Mouse (Mus musculus) limb, embryonic 15.5 days (tissue): ENCODE measurements around the gene Ugt1a6a. TPM values are rescaled to one million over a fixed set of nuclear protein-coding genes. Genes with fewer than 3 reads are reported as not detected.
"Not testable (repeated sequence)": the region's sequence is repeated elsewhere in the genome, so short reads cannot be mapped to it uniquely, and the experiment has no call there.

Source experiments
- ATAC-seq: fragments of 200-750 bp; cut with Nextera tagmentation; 2 replicates; pipeline ENCODE4 v1.8.0; 2017; ENCODE audit warnings: low read depth, moderate TSS enrichment; ENCODE audit not compliant: insufficient number of reproducible peaks, low FRiP score, low TSS enrichment
- H3K27ac ChIP-seq: fragments of 300-500 bp; sonication (generic); 2 replicates; pipeline ENCODE4 v1.5.1; 2015; ENCODE audit warnings: moderate library complexity, mild to moderate bottlenecking, inconsistent platforms
- H3K27me3 ChIP-seq: fragments of 300-500 bp; sonication (generic); 2 replicates; pipeline ENCODE4 v1.6.1; 2015; ENCODE audit warnings: inconsistent platforms
- H3K36me3 ChIP-seq: fragments of 300-500 bp; sonication (generic); 2 replicates; pipeline ENCODE4 v1.6.1; 2015; ENCODE audit warnings: inconsistent platforms
- H3K4me1 ChIP-seq: fragments of 300-500 bp; sonication (generic); 2 replicates; pipeline ENCODE4 v1.6.1; 2015; ENCODE audit warnings: inconsistent platforms
- H3K4me2 ChIP-seq: fragments of 300-500 bp; sonication (generic); 2 replicates; pipeline ENCODE4 v1.6.1; 2015; ENCODE audit warnings: mild to moderate bottlenecking, inconsistent platforms
- H3K4me3 ChIP-seq: fragments of 300-500 bp; sonication (generic); 2 replicates; pipeline ENCODE4 v1.5.1; 2015; ENCODE audit warnings: mild to moderate bottlenecking, inconsistent platforms
- H3K9ac ChIP-seq: fragments of 300-500 bp; sonication (generic); 2 replicates; pipeline ENCODE4 v1.6.1; 2015; ENCODE audit warnings: inconsistent platforms
- H3K9me3 ChIP-seq: fragments of 300-500 bp; sonication (generic); 2 replicates; pipeline ENCODE4 v1.6.1; 2016; ENCODE audit warnings: inconsistent platforms
- WGBS: fragments of 180-500 bp; shearing (Covaris S2); methylation state at CpG from one replicate; pipeline ENCODE4 v1.1.7; 2015; 5-methylcytosine and 5-hydroxymethylcytosine counted together
- polyA plus RNA-seq: library from polyadenylated mRNA; unstranded; fragments of >200 nt; fragmentation: Nextera tagmentation; extraction: Ambion mirVana; gene quantifications from 2 replicates; pipeline ENCODE4 v1.2.1, GENCODE M21; 2015

The Ugt1a6a gene
- polyA plus RNA-seq, 1 experiment from 2014 or later: 7.5 TPM

DNA sequence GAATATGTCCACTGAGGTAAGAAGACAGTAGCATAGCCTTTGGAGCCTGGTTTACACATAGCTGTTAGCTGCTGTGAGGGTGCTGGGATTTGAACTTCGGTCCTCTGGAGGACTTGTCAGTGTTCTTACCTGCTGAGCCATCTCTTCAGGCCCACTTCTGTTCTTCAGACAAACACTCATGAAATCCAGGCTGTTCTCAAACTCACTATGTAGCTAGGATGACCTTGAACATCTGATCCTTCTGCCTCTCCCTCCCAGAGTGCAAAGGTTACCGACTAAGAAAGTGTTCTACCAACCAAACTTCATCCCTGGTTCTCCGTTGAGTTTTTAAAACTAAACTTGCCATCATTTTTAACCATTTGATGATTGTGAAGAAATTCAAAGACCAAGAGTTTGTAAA lies 2.7 kb downstream of the Ugt1a6a start:
- Histone ChIP-seq H3K9ac (no peak overlapping the region), H3K36me3 (no peaks in the 10 kb centered on the region), H3K9me3 (no peaks in the 10 kb centered on the region), H3K4me1 (peaks cover 9% of the 10 kb centered on the region; the same call in 1 of the 2 replicates), H3K4me2 (no peak overlapping the region), H3K4me3 (no peak overlapping the region), H3K27ac (no peak overlapping the region), H3K27me3 (no peaks in the 10 kb centered on the region)
- ATAC-seq: no peak
- 84% methylated on average over 3 of the region's 3 CpGs for WGBS

DNA sequence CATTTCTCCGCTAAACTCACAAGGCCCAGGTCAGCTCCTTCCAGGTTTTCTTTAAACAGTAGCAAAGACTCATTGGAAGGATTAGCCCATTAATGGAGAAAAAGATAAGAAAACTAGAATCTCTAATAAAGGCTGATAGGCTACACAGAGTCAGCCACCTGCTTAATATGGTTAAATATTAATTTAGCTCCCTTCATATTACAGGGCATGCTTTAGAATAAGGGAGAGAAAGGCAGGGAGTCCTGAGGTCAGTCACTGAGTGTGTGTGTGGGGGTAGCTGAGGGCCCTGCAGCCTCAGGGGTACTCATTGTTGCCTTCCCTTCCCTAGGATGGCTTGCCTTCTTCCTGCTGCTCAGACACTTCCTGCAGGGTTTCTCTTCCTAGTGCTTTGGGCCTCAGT lies 3.5 kb downstream of the Ugt1a6a start:
- Histone ChIP-seq H3K27ac (no peak overlapping the region), H3K9ac (no peak overlapping the region), H3K4me3 (no peak overlapping the region), H3K27me3 (no peaks in the 10 kb centered on the region), H3K4me2 (no peak overlapping the region), H3K36me3 (no peaks in the 10 kb centered on the region), H3K9me3 (no peaks in the 10 kb centered on the region), H3K4me1 (peaks cover 9% of the 10 kb centered on the region; the same call in 1 of the 2 replicates)
- WGBS: 91% methylated on average over 1 of the region's 1 CpGs
- ATAC-seq: no peak

DNA sequence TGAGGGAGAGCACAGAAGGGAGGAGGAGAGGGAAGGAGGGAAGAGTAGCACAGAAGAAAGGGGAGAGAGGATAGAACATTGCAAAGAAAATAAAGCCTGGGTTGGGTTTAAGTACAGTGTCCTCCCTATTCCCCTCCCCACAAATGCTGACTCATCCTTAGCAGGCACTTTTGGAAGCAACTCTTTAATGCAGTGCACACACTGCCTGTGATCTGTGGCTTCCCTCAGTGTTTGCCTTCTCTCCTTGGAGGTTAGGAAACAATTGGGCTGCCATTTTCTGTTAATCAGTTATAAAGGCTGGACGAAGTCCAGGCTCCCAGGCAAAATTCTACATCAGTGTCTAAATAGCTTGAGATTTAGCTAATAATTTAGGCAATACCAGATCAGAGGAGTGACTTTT lies 5.9 kb downstream of the Ugt1a6a start:
- ATAC-seq, H3K4me3 ChIP-seq, H3K27ac ChIP-seq, H3K27me3 ChIP-seq, H3K9ac ChIP-seq, H3K9me3 ChIP-seq, H3K4me1 ChIP-seq, H3K4me2 ChIP-seq, H3K36me3 ChIP-seq: not testable (repeated sequence)
- 73% methylated on average over 1 of the region's 1 CpGs for WGBS

DNA sequence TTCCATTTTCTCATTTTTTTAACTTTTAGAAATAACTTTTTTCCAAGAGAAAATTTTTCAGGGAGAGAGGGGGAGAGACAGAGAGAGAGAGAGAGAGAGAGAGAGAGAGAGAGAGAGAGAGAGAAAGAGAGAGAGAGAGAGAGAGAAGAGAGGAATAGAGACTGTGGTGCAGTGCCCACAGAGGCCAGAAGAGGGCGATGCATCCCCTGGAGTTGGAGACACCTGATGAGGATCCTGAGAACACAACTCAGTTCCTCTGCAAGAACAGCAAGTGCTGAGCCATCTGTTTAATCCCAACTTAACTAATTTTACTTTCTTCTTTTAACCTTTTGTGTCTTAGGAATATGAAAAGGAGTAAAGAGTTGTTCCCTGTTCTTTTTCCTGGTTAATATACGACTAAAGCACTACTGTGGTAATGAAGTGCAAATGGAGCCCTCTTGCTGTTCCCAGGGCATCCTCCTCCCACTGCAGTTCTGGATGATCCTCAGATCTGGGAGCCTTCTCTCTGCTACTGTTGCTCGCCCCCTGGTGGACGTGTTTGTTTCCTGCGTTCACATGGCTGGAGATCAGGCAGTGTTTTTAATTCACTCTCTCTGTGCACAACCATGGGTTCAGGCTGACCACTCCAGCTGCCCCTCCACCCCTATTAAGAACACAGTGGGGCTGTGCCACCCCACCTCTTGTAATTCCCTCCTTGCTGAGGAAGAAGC lies 9.5 kb downstream of the Ugt1a6a start:
- not testable (repeated sequence) for ATAC-seq

DNA sequence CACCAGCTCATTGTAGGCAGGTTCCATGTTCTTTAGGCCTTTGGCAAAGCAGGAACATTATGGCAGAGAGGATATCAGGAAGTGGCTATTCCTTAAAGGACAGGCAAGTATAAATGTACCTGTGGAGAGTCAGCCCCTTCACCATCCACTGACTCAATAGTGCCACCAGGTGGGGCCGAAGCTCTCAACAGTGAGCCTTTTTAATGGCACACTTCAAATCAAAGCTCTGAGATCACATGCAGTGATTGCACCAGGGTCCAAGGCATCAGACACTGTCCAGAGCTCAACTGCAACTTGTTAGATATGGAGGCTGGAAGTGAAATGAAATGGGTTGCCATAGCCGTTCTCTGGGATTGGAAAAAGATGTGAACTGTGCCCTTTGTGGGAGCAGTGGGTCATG lies 10.7 kb downstream of the Ugt1a6a start:
- H3K9me3 ChIP-seq, H3K27ac ChIP-seq, H3K4me3 ChIP-seq, H3K4me1 ChIP-seq, H3K4me2 ChIP-seq, H3K27me3 ChIP-seq, H3K36me3 ChIP-seq, H3K9ac ChIP-seq, ATAC-seq: not testable (repeated sequence)
- WGBS: 62% methylated on average over 2 of the region's 2 CpGs

More for the DNA sequence above, 9.5 kb downstream of the Ugt1a6a start:
- not testable (repeated sequence) for H3K27me3 ChIP-seq, H3K27ac ChIP-seq, H3K36me3 ChIP-seq, H3K4me1 ChIP-seq, H3K4me2 ChIP-seq, H3K9ac ChIP-seq, H3K9me3 ChIP-seq, H3K4me3 ChIP-seq
- 2% methylated on average over 5 of the region's 5 CpGs for WGBS

DNA sequence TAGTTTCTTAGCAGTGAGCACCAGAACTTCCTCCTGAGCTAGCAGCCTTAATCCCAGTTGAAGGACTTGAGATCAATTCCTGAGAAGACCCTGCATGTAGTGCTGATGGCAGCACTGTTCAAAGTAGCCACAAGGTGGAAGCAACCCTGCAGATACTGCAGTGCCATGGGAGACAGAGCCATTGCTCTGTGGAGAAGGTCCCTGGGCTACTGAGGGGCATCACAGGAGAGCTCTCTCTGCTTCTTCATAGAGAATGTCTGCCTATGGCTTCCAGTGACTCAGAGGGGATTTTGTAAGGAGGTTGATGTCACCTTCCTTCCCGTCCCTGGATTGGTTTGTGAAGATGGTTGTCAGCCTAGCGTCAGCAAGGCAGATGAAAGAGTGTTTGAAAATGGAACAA lies 15.5 kb downstream of the Ugt1a6a start:
- H3K4me3 ChIP-seq, H3K4me2 ChIP-seq, H3K36me3 ChIP-seq, H3K27ac ChIP-seq, H3K27me3 ChIP-seq, H3K4me1 ChIP-seq, H3K9ac ChIP-seq, ATAC-seq, H3K9me3 ChIP-seq: not testable (repeated sequence)
- WGBS: 71% methylated on average over 2 of the region's 2 CpGs

DNA sequence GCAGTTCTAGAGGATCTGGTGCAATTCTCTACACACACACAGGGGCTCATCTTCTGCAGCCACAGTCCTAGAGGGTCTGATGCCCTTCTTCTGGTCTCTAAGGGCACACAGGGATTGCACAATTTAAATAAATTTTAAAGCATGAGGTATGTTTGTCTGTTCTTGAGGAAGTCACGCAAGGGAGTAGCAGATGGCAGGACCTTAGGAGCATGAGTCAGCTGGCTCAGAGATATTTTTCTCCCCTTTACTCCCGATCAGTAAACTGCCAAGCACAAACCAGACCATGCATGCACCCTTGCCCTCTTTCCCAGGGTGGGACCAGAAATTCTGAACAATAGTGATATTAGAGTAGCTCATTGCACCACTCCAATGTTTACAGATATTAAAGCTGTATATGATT lies 23.8 kb downstream of the Ugt1a6a start:
- H3K4me3 ChIP-seq: no peak overlapping the region
- WGBS: 78% methylated on average over 2 of the region's 2 CpGs
- H3K9me3 ChIP-seq: no peaks in the 10 kb centered on the region
- H3K9ac ChIP-seq: no peak overlapping the region
- no peak for ATAC-seq
- H3K4me1 ChIP-seq: no peaks in the 10 kb centered on the region
- no peaks in the 10 kb centered on the region for H3K27me3 ChIP-seq
- H3K27ac ChIP-seq: no peak overlapping the region
- H3K4me2 ChIP-seq: no peak overlapping the region
- H3K36me3 ChIP-seq: no peaks in the 10 kb centered on the region

DNA sequence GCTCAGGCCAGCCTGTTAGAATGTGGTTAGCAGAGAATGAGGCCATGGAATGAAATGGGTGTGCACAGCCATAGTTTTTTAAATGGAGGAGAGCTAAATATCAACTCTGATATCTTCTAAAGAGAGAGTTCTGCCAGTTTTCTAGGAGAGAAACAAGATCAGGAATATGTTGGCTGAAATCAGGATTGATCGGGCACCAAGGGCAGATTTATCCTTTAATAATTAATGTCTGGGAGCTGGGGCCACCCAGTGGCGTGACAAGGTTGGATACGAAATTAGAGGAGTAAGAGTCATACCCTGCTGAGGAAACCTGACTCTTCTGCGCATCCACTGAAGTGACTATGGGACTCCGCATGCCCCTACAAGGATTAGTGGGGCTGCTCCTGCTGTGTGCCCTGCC lies 31.1 kb downstream of the Ugt1a6a start, which contains the start of gene Ugt1a5:
Gene Ugt1a5 (plus strand): TSS at position 302 of the 400 bp plus-strand sequence.
- no peak for ATAC-seq
- H3K4me3 ChIP-seq: no peak within 1 kb of the TSS

DNA sequence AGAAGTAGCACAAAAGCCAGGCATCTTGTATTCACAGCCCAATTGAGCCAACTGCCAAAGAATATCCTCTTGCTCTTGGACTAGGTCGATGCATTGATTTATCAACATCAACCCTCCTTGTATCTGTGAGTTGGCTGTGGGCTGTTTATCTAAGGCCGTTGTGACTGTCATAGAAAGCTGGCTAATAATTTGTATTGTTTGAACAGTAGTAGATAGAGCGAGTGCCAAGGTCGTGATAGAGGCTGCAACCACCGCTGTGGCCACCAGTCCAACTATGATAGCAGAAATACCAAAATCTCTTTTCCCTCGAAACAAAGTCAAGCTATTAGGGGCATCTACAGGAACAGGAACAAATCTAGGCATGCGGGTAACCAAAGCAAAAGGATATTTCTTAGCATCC lies 37.6 kb downstream of the Ugt1a6a start:
- not testable (repeated sequence) for H3K4me1 ChIP-seq, H3K36me3 ChIP-seq, H3K9me3 ChIP-seq, H3K27me3 ChIP-seq, H3K4me3 ChIP-seq, H3K9ac ChIP-seq, H3K4me2 ChIP-seq, H3K27ac ChIP-seq, ATAC-seq
- 79% methylated on average over 7 of the region's 7 CpGs for WGBS

More for the DNA sequence above, 31.1 kb downstream of the Ugt1a6a start, which contains the start of gene Ugt1a5:
- WGBS: 75% methylated on average over 5 of the region's 5 CpGs
- H3K4me2 ChIP-seq: no peak within 1 kb of the TSS
- no peaks in the 10 kb centered on the region for H3K27me3 ChIP-seq
- no peaks in the 10 kb centered on the region for H3K4me1 ChIP-seq
- H3K36me3 ChIP-seq: no peaks in the 10 kb centered on the region
- no peak within 1 kb of the TSS for H3K27ac ChIP-seq
- H3K9me3 ChIP-seq: no peaks in the 10 kb centered on the region
- no peak within 1 kb of the TSS for H3K9ac ChIP-seq

DNA sequence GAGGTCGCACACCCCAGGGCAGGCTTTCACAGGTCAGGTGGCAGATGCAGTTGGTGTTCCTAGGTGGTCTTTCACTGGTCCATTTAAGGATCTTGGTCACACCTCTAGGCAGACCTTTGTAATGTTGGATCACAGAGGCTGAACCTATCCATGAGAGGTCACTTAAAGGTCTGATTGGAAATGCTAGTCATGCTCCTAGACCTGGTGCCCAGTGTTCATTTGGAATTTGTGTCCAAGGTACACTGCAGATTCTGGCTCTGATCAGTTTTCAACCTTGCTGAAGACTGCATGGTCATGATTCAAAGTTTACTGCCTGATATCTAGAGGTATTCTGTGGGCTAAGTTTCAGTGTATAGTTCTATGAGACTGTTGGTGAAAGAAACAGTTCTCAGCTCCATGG lies 45.0 kb downstream of the Ugt1a6a start:
- Histone ChIP-seq H3K27me3 (no peaks in the 10 kb centered on the region), H3K4me2 (no peak overlapping the region), H3K9ac (no peak overlapping the region), H3K4me3 (no peak overlapping the region), H3K27ac (no peak overlapping the region), H3K36me3 (no peaks in the 10 kb centered on the region), H3K4me1 (no peaks in the 10 kb centered on the region), H3K9me3 (0 out of 2 replicates have a peak, but pooled peaks cover 3% of the 10 kb centered on the region)
- ATAC-seq: no peak
- 100% methylated on average over 1 of the region's 1 CpGs for WGBS

DNA sequence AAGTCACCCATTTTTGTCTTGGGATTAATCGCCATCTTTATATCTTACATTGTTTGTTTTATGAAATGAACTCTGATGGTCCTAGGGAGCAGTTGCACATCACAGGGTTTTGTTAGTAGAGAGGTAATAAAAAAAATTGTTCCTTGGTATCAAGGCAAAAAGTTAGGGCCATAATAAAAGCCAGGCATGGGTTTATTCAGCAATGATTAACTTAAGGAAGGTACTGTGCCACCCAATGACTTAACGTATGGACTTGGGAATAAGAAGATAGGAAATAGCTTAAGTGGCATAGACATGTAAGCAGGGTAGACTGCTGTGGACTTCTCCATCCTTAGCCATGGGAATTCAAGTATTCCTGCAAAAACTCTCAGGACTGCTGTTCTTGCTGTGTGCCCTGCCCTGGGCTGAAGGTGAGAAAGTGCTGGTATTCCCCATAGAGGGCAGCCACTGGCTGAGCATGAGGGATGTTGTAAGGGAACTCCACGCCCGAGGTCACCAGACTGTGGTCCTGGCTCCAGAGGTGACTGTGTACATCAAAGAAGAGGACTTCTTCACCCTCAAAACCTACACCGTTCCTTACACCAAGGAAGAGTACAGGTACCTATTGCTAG lies 51.8 kb downstream of the Ugt1a6a start:
- Histone ChIP-seq H3K4me1 (no peaks in the 10 kb centered on the region), H3K27me3 (no peaks in the 10 kb centered on the region), H3K9me3 (no peaks in the 10 kb centered on the region), H3K9ac (no peak overlapping the region), H3K27ac (no peak overlapping the region), H3K4me3 (no peak overlapping the region), H3K4me2 (no peak overlapping the region), H3K36me3 (no peaks in the 10 kb centered on the region)
- WGBS: 85% methylated on average over 5 of the region's 5 CpGs
- no peak for ATAC-seq

DNA sequence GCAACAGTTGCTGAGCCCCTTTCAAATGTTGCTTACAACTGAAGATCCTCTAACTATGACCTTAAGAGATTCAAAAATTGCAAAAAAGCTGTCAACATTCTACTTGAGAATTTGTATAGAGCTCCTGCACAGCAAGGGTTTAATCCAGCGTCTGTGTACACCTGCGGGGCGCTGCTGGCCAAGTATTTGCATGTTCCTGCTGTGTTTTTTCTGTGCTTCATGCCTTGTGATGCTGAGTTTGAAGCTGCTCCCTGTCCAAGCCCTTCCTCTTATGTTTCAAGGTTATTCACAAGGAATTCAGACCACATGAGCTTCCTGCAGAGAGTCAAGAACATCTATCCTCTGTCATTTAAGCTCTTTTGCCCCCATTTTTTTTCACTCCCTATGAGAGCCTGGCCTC lies 57.5 kb downstream of the Ugt1a6a start:
- Histone ChIP-seq H3K36me3 (no peaks in the 10 kb centered on the region), H3K27me3 (no peaks in the 10 kb centered on the region), H3K4me1 (no peaks in the 10 kb centered on the region), H3K4me3 (no peak overlapping the region), H3K4me2 (no peak overlapping the region), H3K27ac (no peak overlapping the region), H3K9ac (no peak overlapping the region), H3K9me3 (no peaks in the 10 kb centered on the region)
- no peak for ATAC-seq
- 68% methylated on average over 3 of the region's 3 CpGs for WGBS
